Mouse (Mus musculus) thymus, postnatal 25 days (tissue): Measurements from ENCODE around the gene Arfgef3.
"Not testable (repeated sequence)": the region's sequence is repeated elsewhere in the genome, so short reads cannot be mapped to it uniquely, and the experiment has no call there.

Source experiments
- DNase-seq: peaks from one replicate; pipeline ENCODE4 v3.0.0; 2022

The Arfgef3 gene

DNA sequence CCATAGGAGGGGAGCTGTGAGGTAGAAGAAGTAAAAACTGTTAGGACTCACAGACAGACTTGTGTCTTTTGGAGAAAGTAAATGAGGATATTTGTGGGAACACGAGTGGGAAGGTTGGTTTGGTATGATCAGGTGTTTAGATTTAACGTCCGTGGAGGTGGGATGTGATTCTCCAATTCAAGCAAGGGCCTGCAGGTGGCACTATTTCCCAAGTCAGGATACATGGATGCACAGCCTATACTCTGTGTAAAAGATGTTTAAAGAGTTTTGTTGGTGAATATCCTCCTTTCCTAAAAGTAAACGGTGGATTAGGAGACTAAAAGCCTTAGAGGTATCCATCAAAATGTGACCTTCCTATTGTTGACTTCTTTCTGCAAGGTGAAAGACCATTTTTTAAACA, 180.8 kb downstream of the Arfgef3 start:
- DNase-seq: peak; percentile 72

DNA sequence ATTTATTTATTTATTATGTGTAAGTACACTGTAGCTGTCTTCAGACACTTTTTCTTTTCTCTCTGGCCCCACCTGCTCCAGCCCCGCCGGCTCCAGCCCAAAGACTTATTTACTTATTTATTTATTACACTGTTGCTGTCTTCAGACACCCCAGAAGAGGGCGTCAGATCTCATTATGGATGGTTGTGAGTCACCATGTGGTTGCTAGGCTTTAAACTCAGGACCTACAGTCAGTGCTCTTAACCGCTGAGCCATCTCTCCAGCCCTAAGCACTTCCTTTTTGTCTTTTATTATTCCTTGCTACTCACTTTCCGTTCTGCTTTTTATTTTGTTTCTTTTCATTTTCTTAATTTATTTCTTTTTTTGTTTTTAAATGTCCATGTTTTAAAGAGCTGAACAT, 182.3 kb downstream of the Arfgef3 start:
- no peak for DNase-seq

DNA sequence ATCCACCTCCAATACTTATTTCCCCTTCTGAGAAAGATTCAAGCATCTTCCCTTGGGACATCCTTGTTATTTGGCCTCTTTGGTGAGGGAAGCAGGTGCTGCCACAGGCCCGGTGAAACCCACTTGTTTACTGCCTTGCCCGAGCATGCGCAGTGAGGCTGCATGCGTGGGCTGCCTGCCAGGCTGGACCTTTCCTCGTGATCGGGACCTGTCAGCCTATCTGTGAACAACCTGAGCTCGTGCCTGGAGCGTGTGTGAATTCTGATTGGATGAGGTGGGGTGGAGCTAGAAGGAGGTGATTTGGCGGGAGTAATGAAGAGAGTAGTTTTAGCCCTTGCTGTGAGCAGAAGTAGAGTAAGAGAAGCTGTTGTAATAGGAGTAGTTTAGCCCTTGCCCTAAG, 184.7 kb downstream of the Arfgef3 start:
- DNase-seq: not testable (repeated sequence)

DNA sequence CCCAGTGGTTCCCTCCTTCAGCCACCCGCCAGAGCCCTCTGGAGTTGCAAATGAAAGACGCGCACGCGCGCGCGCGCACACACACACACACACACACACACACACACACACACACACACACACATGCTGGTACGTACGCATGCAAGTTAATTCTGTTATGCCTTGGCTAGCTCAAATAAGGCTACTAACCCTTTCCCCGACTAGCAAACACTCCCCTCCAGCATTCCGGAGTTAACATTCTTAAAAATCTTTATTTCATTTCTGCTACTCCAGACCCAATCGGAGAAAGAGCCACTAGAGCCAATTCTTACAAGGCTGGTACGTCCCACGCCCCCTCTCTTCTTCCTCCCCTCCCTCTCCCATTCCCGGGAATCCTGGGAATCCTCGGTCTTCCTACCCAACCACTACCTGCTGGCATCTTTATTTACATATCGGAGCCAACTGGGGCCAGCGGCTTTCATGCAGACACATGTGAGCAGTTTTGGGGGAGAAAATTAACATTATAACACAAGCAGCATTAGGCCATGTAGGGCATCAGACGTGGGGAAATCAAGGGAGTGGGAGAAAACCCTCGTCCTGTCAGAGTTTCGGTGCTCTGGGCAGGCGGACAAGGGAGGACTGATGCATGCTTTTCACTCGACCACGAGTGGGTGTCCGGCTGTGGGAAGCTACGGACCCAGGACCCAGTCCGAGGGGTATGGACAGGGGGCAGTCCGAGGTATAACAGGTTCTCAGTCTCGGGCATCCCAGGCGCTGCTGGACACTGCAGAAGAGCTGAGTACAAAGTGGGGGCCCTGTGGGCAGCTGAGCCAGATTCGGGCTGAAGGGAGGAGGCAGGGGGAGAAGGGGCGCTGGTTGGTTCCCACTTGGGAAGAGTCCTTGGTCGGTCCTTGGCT, 194.2 kb downstream of the Arfgef3 start:
- no peak for DNase-seq

DNA sequence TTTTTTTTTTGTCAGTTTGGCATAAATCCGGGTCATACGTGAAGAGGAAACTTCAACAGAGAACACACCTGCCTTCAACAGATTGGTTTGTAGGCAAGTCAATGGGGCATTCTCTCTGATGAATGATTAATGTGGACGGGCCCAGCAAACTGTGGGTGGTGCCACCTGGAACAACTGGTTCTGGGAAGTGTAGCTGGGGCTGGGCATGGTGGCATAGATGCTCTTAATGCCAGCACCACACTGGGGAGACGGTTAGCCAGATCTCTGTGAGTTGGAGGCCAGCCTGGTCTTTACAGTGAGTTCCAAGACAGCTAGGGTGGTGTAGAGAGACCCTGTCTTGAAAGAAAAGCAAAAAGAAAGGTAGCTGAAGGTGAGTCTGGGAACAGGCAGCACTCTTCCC, 196.4 kb downstream of the Arfgef3 start:
- no peak for DNase-seq

DNA sequence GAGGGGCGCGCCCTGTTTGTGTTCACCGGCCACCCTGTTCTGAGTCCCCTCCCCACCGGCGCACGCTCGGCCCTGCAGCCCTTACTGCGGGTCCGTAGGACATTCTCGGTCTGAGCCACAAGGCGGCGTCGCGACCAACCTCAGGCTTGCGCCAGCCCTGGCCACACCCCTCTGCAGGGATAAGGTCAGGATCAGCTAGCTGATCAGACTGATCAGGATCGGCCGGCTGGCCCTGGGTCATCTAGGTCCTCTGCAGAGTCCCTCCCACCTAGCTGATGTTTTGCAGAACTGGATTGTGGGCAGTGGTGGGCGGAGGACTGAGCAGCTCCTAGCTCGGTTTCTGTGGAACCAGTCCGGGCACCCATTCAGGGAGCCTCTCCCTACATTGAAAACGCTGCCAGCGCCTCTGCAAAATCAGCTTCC, 197.9 kb downstream of the Arfgef3 start, which contains the start of gene Hebp2:
TSS of gene Hebp2 (minus strand) at position 264 of the 423 bp plus-strand sequence.
- peak; percentile 42 for DNase-seq

DNA sequence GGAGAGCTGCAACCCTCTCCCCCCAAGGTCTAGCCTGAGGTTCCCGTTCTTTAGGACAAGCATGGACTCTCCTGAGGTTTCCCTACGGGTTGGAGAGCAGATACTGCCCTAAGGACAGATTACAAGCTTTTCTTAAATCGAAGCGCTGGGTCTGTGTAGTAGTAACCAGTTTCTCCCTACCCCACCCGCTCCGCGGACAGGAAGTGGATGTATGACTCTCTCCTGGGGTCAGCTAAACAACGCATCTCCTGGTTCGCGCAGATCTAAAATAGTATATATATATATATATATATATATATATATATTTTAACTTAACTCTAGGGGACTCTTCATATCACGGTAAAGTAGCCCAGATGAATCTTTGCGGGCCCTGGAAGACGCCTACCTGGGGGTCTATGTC, 198.4 kb downstream of the Arfgef3 start:
- DNase-seq: no peak

DNA sequence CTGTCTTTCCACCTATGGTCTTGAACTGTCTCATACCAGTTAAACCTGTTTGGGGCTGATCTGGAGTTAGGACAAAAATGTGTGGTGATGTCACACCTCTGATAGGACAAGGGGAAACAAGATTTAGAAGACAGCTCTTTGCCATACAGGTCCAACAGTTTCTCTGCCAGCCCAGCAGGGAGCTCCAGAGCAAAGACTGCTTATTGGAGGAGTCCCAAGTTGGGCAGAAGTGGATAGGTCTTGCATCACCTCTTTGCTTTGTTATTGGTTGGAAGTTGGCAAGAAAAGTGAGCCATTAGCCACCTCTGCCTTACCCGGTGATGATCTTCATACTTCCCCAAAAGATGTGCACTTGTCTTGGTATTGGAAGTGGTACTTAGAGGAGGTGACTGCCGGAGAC, 206.9 kb downstream of the Arfgef3 start:
- DNase-seq: no peak

DNA sequence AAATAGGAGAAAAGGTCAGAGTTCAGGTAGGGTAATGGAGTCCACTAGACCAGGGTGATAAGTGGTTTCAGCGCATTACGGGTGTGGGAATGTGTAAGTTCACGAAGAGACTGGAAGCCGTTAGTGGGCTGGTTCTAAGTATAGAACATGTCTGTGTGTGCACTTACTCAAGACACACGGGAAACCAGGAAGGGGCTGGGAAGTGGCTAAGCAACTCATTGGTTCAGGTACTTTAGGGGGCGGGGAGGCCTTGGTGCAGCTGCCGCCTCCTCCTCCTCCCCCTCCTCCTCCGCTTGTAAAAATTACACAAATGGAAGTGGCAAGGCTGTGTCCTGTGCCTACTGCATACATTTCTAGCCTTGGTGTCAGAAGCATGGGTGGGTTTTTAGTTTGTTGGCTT, 211.5 kb downstream of the Arfgef3 start:
- no peak for DNase-seq
